Mouse (Mus musculus): ENCODE measurements around the gene Mecom. TPM values are rescaled to one million over a fixed set of nuclear protein-coding genes. Genes with fewer than 3 reads are reported as not detected.
A peak's percentile ranks its signal among the peaks of the same experiment; 100 is the strongest.
"Not testable (repeated sequence)": the region's sequence is repeated elsewhere in the genome, so short reads cannot be mapped to it uniquely, and the experiment has no call there.

Mecom gene
- total RNA-seq (2021): 1 to 10 TPM; 4.2 to 4.7 TPM

DNA sequence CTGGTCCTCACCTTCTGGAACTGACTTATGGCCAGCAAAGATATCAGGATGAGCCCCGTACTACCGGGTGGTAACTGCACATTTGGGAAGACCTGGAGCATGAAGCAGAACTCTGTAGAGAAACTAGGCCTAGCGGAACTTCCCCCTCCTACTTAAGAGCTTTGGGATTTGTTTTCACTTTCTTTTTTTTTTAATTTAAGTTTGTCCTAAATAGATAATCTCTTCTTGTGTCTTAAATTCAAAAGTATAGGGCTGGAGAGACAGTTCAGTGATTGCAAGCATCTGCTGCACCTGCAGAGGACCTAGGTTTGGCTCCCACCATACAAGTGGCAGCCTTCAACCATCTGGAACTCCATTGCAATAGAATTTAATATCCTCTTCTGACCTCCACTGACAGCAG is at the start of gene Mecom:
TSS of gene Mecom (minus strand) at position 101 of the 400 bp plus-strand sequence.
- intact Hi-C loops (cut with DNase I): no loop called here
- no peak for DNase-seq (ENCODE audit: extremely low spot score in 1 of 2, low spot score in 2 of 2)

GRCm38 (mm10) chr3:30597271-30597670 is 49.5 kb upstream of the Mecom start:
- intact Hi-C loops (cut with DNase I): loop anchor here (10.0 kb wide), 1 partner anchor 538 kb away; no protein-coding TSS in a partner anchor
- no peak for DNase-seq (ENCODE audit: extremely low spot score in 1 of 2, low spot score in 2 of 2)

DNA sequence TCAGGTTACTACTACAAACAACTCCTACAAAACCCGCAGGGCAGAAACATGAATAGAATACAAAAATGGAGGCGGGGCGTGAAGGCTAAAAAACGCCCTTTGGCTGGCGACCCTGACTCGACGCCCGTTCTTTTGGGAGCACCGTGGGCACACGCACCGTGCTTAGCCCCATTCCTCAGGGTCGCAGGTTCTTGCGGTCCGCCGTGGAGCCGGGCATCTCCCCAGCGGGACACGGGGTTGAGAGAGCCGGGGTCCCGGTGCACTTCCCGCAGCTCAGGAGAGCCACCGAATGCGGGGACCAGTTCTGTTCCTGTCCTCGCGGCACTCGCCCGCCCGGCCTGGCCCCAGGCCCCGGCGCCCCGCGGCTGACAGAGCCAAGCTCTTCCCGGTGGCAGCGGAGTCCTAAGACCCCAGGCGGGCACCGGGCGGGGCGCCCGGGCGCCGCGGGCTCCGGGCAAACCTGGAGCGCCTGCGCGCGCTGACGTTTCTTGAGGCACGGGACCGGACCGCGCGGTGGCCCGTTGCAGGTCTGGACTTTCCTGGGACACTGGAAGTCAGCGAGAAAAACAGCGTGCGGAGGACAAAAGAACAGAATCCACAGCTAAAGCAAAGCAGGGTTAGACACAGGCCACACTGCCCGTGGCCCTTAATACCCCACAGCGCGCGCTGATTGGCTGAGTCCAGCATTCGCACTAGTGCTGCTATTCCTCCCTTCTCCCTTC is 47.5 kb upstream of the Mecom start:
- intact Hi-C loops (cut with DNase I): loop anchor here (10.0 kb wide), 1 partner anchor 540 kb away; no protein-coding TSS in a partner anchor

GRCm38 (mm10) chr3:30593719-30594485 is 46.1 kb upstream of the Mecom start:
- DNase-seq (ENCODE audit: extremely low spot score in 1 of 2, low spot score in 2 of 2): no peak
- intact Hi-C loops (cut with DNase I): loop anchor here (10.0 kb wide), 1 partner anchor 541 kb away; no protein-coding TSS in a partner anchor

More for the DNA sequence above, 47.5 kb upstream of the Mecom start:
- peak in 1 of 2 experiments; percentile 53 for DNase-seq (ENCODE audit: extremely low spot score in 1 of 2, low spot score in 2 of 2)

- intact Hi-C loops (cut with DNase I): loop anchor here (10.0 kb wide), 1 partner anchor 542 kb away; no protein-coding TSS in a partner anchor
- DNase-seq (ENCODE audit: extremely low spot score in 1 of 2, low spot score in 2 of 2): no peak
Observed at GRCm38 (mm10) chr3:30592418-30592853, 44.6 kb upstream of the Mecom start.

GRCm38 (mm10) chr3:30588865-30589264 is 41.1 kb upstream of the Mecom start:
- no peak for DNase-seq (ENCODE audit: extremely low spot score in 1 of 2, low spot score in 2 of 2)
- intact Hi-C loops (cut with DNase I): no loop called here

GRCm38 (mm10) chr3:30573549-30573948 is 25.7 kb upstream of the Mecom start:
- no peak for DNase-seq (ENCODE audit: extremely low spot score in 1 of 2, low spot score in 2 of 2)
- intact Hi-C loops (cut with DNase I): no loop called here

DNA sequence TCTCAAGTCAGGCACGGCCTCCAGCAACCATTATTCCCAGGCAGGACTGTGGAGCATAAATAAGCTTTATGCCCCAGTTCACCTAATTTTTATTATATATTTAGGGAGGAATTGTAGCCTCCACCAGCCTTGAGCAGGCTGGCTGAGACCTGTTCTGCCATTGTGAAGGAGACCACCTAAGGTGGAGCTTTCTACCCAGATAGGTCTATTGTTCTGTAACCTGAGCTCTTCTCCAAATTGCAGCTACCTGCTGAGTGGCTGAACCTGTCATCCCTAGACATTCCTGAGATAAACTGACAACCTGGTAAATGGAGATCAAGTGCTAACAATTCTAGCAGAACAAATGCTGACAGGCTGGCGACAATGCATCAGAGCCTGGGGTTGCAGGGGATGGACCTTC is 18.5 kb upstream of the Mecom start:
- intact Hi-C loops (cut with DNase I); DNase-seq (ENCODE audit: extremely low spot score in 1 of 2, low spot score in 2 of 2): not testable (repeated sequence)

- DNase-seq (ENCODE audit: extremely low spot score in 1 of 2, low spot score in 2 of 2): no peak
- intact Hi-C loops (cut with DNase I): loop anchor here (5.0 kb wide), 1 partner anchor 828 kb away; no protein-coding TSS in a partner anchor
Observed at GRCm38 (mm10) chr3:30560677-30561314, 13.0 kb upstream of the Mecom start.

DNA sequence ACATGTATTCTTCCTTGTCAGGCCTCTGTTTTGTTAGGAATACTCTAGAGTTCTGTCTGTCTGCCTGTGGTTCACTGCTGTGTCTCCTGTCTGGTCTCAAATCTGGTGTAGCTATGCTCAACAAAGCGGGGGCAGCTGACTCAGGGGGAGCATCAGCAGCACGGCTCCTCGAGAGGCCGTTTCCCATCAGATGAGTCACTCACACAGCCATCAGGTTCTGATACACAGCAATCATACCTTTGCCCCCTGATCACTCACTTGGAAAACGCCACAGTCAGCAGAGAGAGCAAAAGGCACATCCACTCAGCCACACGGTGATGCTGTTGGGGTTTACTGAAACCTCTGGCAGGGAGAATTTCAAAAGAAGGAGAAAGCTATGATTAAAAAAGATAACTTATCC is 5.9 kb upstream of the Mecom start:
- DNase-seq (ENCODE audit: extremely low spot score in 1 of 2, low spot score in 2 of 2): no peak
- intact Hi-C loops (cut with DNase I): loop anchor here (10.0 kb wide), 1 partner anchor 739 kb away; no protein-coding TSS in a partner anchor

- intact Hi-C loops (cut with DNase I): loop anchor here (10.0 kb wide), 1 partner anchor 735 kb away; no protein-coding TSS in a partner anchor
- DNase-seq (ENCODE audit: extremely low spot score in 1 of 2, low spot score in 2 of 2): no peak
Observed at GRCm38 (mm10) chr3:30550218-30550617, 2.4 kb upstream of the Mecom start.

DNA sequence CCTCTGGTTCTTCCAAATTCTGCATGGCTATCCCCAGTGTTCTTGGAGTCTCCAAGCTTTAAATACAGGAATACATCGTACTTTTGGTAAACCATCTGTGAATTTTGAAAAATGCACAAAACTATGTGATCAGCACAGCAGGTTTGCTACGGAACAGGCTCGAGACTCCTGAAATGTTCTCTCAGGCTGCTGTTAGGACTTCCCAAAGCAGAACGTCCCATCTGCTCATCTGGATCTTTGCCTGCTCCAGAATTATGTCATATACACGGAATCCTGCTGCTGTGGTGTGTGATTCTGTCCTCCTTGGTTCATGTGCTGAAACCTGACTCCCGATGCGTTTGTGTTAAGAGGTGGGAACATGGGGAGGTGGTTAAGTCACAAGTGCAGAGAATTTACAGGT is 1.1 kb upstream of the Mecom start:
- DNase-seq (ENCODE audit: extremely low spot score in 1 of 2, low spot score in 2 of 2): peak in 1 of 2 experiments; percentile 31
- intact Hi-C loops (cut with DNase I): no loop called here

DNA sequence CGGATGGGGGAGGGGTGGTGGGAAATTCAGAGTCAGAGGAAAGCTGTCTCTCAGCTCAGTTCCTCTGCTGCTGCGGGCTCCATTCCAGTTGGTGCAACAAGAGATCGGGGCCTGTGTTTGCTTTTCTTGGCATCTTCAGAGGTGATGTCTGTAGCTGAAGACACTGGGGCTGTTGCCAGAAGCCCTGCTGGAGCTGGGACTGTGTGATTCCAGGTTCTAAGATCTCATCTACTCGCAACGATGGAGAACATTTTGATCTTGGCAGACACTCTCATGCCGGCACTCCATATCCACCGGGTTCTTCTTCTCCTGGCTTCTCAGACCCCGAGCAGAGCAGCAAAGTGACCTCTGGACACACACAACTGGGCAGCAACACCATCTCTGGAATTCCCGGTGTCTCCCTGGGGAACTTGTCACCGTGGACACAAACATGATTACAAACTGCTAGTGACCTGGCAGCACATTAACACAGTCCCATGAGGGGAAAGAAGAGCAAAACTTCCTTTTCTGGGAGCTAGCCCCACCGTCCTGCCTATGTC is 908 bp downstream of the Mecom start:
- peak in 1 of 2 experiments; percentile 87 for DNase-seq (ENCODE audit: extremely low spot score in 1 of 2, low spot score in 2 of 2)
- intact Hi-C loops (cut with DNase I): no loop called here

DNA sequence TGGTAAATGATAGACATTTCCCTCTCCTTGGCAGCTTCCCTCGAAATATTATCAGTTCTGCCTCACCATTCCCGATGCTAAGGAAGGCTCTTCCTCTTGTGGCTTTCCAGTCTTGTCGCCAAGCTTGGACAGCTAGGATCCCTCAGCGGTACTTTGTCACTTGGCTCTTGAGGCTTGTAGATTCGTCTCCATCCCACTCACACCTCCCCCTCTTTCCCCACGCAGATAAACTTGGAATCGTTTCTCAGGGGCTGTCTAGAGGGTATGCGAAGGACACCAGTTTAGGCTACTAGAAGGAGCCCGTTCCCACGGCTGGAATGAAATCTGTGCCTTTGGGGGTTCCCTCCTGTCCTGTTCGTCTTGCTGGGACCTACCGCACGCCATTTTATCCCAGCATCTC is 1.4 kb downstream of the Mecom start:
- DNase-seq (ENCODE audit: extremely low spot score in 1 of 2, low spot score in 2 of 2): no peak
- intact Hi-C loops (cut with DNase I): no loop called here

DNA sequence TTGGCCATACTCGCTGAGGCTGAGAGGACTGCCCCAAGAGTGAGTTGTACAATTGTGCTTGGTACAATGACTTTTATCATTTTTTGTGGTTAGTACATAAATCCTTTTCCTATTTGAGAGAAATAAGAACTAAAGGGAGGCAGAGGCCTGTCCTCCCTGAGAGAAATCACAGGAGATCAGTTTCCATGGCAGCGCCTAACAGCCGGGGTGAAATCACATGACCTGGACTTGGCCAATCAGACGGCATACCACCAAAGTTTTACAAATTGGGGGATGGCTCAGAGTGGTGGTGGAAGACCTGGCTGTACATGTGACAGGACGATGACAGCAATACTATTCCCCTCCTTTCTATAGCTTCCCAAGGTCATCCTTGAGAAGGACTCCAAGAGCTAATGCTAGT is 2.6 kb downstream of the Mecom start:
- intact Hi-C loops (cut with DNase I): no loop called here
- no peak for DNase-seq (ENCODE audit: extremely low spot score in 1 of 2, low spot score in 2 of 2)

DNA sequence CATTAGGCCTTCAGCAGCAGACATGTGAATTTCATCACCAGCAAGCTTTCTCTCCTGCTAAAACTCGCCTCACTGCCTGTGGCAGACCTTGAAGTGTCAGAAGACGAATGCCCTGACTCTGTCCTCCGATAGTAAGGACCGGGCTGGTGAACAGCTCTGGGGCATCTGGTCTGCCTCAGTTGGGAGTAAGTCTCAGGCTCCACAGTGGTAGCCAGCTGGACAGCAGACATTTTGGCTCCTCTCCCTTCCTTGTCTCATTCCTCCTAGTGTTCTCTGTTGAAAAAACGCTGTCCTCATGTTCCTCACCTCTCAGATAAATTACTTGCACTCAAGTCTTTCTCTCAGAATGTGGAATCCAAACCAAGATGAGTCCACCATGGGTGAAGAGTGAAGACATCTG is 3.5 kb downstream of the Mecom start:
- DNase-seq (ENCODE audit: extremely low spot score in 1 of 2, low spot score in 2 of 2): no peak
- intact Hi-C loops (cut with DNase I): no loop called here

- intact Hi-C loops (cut with DNase I): no loop called here
- no peak for DNase-seq (ENCODE audit: extremely low spot score in 1 of 2, low spot score in 2 of 2)
Observed at GRCm38 (mm10) chr3:30535821-30536220, 12.0 kb downstream of the Mecom start.

- DNase-seq (ENCODE audit: extremely low spot score in 1 of 2, low spot score in 2 of 2); intact Hi-C loops (cut with DNase I): not testable (repeated sequence)
Observed at GRCm38 (mm10) chr3:30520751-30521150, 27.1 kb downstream of the Mecom start.

DNA sequence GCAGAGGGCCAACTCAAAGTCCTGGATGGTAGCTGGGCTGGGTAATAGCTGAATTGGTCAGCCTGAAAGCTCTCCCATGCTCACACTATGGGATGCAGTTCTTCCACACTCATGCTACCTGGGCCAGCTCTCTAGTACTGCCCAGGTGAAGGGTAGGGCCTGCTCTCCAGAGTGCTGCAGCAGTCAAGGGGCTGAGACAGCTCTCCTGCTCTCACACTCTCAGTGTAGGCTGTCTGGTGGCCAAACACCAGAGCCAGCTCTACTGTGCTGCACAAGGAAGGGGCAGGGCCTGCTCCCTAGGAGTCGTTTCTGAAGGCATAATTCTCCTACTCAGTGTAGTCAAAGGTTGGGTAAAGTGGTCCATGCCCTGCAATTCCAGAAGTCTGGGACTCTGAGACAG is 28.4 kb downstream of the Mecom start:
- intact Hi-C loops (cut with DNase I): loop anchor here (10.0 kb wide), 3 partner anchors 295 to 705 kb away; no protein-coding TSS in a partner anchor

More for the DNA sequence above, 28.4 kb downstream of the Mecom start:
- DNase-seq (ENCODE audit: extremely low spot score in 1 of 2, low spot score in 2 of 2): no peak

Data from left cerebral cortex, postnatal 10 days (tissue).